Comparison of ENCODE assay signal across 24 mouse cellular contexts in the genomic region with DNA sequence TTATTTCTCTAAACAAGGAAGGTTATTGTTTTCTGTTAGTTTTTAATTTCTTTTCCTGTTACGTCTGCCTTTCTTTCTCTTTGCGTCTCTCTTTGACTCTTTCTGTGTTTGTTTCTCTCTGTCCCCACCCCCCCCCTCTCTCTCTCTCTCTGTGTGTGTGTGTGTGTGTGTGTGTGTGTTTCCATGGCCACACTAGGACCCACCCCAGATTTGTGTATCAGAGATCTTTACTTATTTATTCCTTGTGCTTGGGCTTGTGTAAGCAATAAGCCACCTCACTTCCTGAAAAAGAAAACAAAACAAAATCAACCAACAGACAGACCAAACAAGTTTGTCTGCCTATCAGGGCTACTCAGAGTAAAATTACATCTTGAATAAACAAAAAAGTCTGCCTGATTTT.
DNase-seq lines count a peak whose midpoint lies in the region; ATAC-seq and TF ChIP-seq lines count a peak whose summit lies in the region.
"Had no signal": no experiment of that assay in that cellular context is flagged by ENCODE, and none has a peak within 500 bp of the region (broad histone marks: within the 10 kb centered on the region; RNA-seq: fewer than 3 reads in every experiment).

No protein-coding gene starts in this region.

- H3K27ac ChIP-seq in lung, postnatal 0 days (ENCODE audit: low read length): no peak overlapping the region
- peak overlapping the region; percentile 19; the same call in 1 of the 2 replicates for H3K27ac ChIP-seq in MEL (ENCODE audit: control insufficient read depth, low read depth, low read length)
- H3K27ac ChIP-seq: embryonic facial prominence, embryonic 13.5 days; embryonic facial prominence, embryonic 15.5 days; forebrain, embryonic 10.5 days; forebrain, embryonic 12.5 days had no signal

- H3K79me2 ChIP-seq in MEL (ENCODE audit: control insufficient read depth, insufficient read depth, low read length, poor library complexity): no peaks in the 10 kb centered on the region

- H3K9me3 ChIP-seq in lung, postnatal 0 days (ENCODE audit: low read length): no peaks in the 10 kb centered on the region
- no peaks in the 10 kb centered on the region for H3K9me3 ChIP-seq in MEL (replicated peaks; ENCODE audit: insufficient read depth, low read length)
- H3K9me3 ChIP-seq: embryonic facial prominence, embryonic 13.5 days; embryonic facial prominence, embryonic 15.5 days; forebrain, embryonic 10.5 days; forebrain, embryonic 12.5 days; G1E had no signal

- H3K4me3 ChIP-seq in lung, postnatal 0 days (ENCODE audit: low read depth, low read length): no peak overlapping the region
- H3K4me3 ChIP-seq in MEL (ENCODE audit: control insufficient read depth in 1 of 2, insufficient read depth in 1 of 2, low read depth in 2 of 2, low read length in 2 of 2): no peak overlapping the region
- H3K4me3 ChIP-seq: embryonic facial prominence, embryonic 13.5 days; embryonic facial prominence, embryonic 15.5 days; erythroblast, embryonic 14.5 days; forebrain, embryonic 10.5 days; forebrain, embryonic 12.5 days had no signal

- H3K27me3 ChIP-seq in lung, postnatal 0 days (replicated peaks; ENCODE audit: insufficient read depth, low read length): no peaks in the 10 kb centered on the region
- no peaks in the 10 kb centered on the region for H3K27me3 ChIP-seq in MEL (ENCODE audit: control insufficient read depth in 1 of 2, insufficient read depth in 2 of 2, low read length in 2 of 2)
- H3K27me3 ChIP-seq: CH12.LX; embryonic facial prominence, embryonic 13.5 days; embryonic facial prominence, embryonic 15.5 days; forebrain, embryonic 12.5 days had no signal

- DNase-seq in lung, postnatal 0 days (ENCODE audit: low spot score): peak; percentile 19
- no peak for DNase-seq in lung, postnatal 4 days
- DNase-seq in 416B (ENCODE audit: low read depth): peak; percentile 4
- DNase-seq in MEL (ENCODE audit: low read depth, low spot score): no peak
- DNase-seq in kidney, postnatal 10 days: no peak
- no peak for DNase-seq in urinary bladder, adult 2 months (ENCODE audit: low spot score)
- DNase-seq: adrenal gland, adult 2 months; adrenal gland, postnatal 25 days; B cell, adult 2 months; cerebellum, adult 11 months; cerebellum, adult 18-20 months; cerebellum, adult 8-10 months; cerebellum, adult 9-11 months; cerebellum, postnatal 36 days had no signal

- H3K36me3 ChIP-seq in lung, postnatal 0 days (ENCODE audit: insufficient read depth, low read length): no peaks in the 10 kb centered on the region
- peaks cover 0 to 11% of the 10 kb centered on the region in 2 experiments; a peak in 2 of 4 replicates for H3K36me3 ChIP-seq in MEL (ENCODE audit: control insufficient read depth in 1 of 2, insufficient read depth in 2 of 2, low read length in 2 of 2)
- H3K36me3 ChIP-seq: embryonic facial prominence, embryonic 13.5 days; embryonic facial prominence, embryonic 15.5 days; forebrain, embryonic 10.5 days; forebrain, embryonic 12.5 days; G1E had no signal

- no peak overlapping the region for H3K9ac ChIP-seq in lung, postnatal 0 days (replicated peaks; ENCODE audit: low read depth)
- H3K9ac ChIP-seq in MEL (ENCODE audit: control insufficient read depth, low read depth, low read length, poor library complexity, severe bottlenecking): no peak overlapping the region
- H3K9ac ChIP-seq: embryonic facial prominence, embryonic 13.5 days; embryonic facial prominence, embryonic 15.5 days; forebrain, embryonic 12.5 days had no signal

- 44% methylated on average over 2 of the region's 2 CpGs for WGBS in lung, postnatal 0 days

- ATAC-seq in lung, postnatal 0 days: peak; percentile 50
- ATAC-seq: CD4-positive, CD25-positive, alpha-beta regulatory T cell, adult 4 months; forebrain, embryonic 14.5 days; forebrain, embryonic 16.5 days had no signal

- no peak overlapping the region for H3K4me2 ChIP-seq in lung, postnatal 0 days (replicated peaks; ENCODE audit: low read depth, low read length)
- H3K4me2 ChIP-seq: embryonic facial prominence, embryonic 13.5 days; embryonic facial prominence, embryonic 15.5 days; forebrain, embryonic 12.5 days had no signal

- H3K4me1 ChIP-seq in lung, postnatal 0 days (ENCODE audit: insufficient read depth, low read depth, low read length): no peaks in the 10 kb centered on the region
- peaks cover 3 to 14% of the 10 kb centered on the region in 2 experiments; a peak in 3 of 4 replicates for H3K4me1 ChIP-seq in MEL (ENCODE audit: control insufficient read depth in 1 of 2, insufficient read depth in 2 of 2, low read length in 2 of 2)
- H3K4me1 ChIP-seq: embryonic facial prominence, embryonic 13.5 days; embryonic facial prominence, embryonic 15.5 days; forebrain, embryonic 12.5 days had no signal

- TF ChIP-seq POLR2A in MEL (IDR thresholded peaks at IDR 0.05; ENCODE audit: control insufficient read depth in 1 of 2, insufficient read depth in 1 of 2, low read depth in 1 of 2, low read length in 2 of 2, poor library complexity in 1 of 2): no peak

- TF ChIP-seq EP300 in lung, postnatal 0 days (IDR thresholded peaks at IDR 0.05): peak; percentile 16; the same call in 1 of the 2 replicates
- TF ChIP-seq EP300 in MEL (IDR thresholded peaks at IDR 0.05; ENCODE audit: low read depth in 1 of 2, low read length in 2 of 2): no peak

- TF ChIP-seq CTCF in lung, postnatal 0 days (IDR thresholded peaks at IDR 0.05): no peak
- TF ChIP-seq CTCF in MEL (IDR thresholded peaks at IDR 0.05 in 2 of 3, conservative IDR thresholded peaks at IDR 0.05 in 1 of 3; ENCODE audit: control insufficient read depth in 1 of 3, insufficient read depth in 1 of 3, low read depth in 2 of 3, low read length in 3 of 3, poor library complexity in 1 of 3, severe bottlenecking in 1 of 3): no peak

- TF ChIP-seq RAD21 in MEL (IDR thresholded peaks at IDR 0.05; ENCODE audit: low read depth, low read length): no peak

TF ChIP-seq in MEL, 35 proteins besides CTCF, POLR2A, EP300 and RAD21:
- no peak for TF ChIP-seq SMC3 (IDR thresholded peaks at IDR 0.05; ENCODE audit: low read depth, low read length)
- no peak for TF ChIP-seq GABPA (IDR thresholded peaks at IDR 0.05; ENCODE audit: low read depth, low read length)
- TF ChIP-seq CHD2 (IDR thresholded peaks at IDR 0.05; ENCODE audit: low read length): no peak
- no peak for TF ChIP-seq USF2 (IDR thresholded peaks at IDR 0.05; ENCODE audit: borderline replicate concordance in 1 of 2, insufficient read depth in 1 of 2, low read depth in 1 of 2, low read length in 2 of 2)
- no peak for TF ChIP-seq NELFE (IDR thresholded peaks at IDR 0.05; ENCODE audit: low read depth, low read length)
- no peak for TF ChIP-seq HCFC1 (IDR thresholded peaks at IDR 0.05; ENCODE audit: low read depth, low read length)
- TF ChIP-seq JUND (IDR thresholded peaks at IDR 0.05; ENCODE audit: low read depth, low read length): no peak
- no peak for TF ChIP-seq MEF2A (IDR thresholded peaks at IDR 0.05; ENCODE audit: extremely low read depth, insufficient replicate concordance, low read depth, low read length, poor library complexity, severe bottlenecking)
- TF ChIP-seq ELF1 (IDR thresholded peaks at IDR 0.05; ENCODE audit: low read depth, low read length): no peak
- no peak for TF ChIP-seq ZMIZ1 (IDR thresholded peaks at IDR 0.05; ENCODE audit: low read depth, low read length)
- TF ChIP-seq MAFK (IDR thresholded peaks at IDR 0.05; ENCODE audit: borderline replicate concordance, low read depth, low read length): no peak
- no peak for TF ChIP-seq POLR2AphosphoS2 (IDR thresholded peaks at IDR 0.05; ENCODE audit: low read length)
- TF ChIP-seq ETS1 (IDR thresholded peaks at IDR 0.05; ENCODE audit: low read depth, low read length): no peak

Comparison
In these comparisons a context has a peak if more than half of its experiments do, and no peak if none do; other contexts are left out.
1. DNase-seq: peak in lung, postnatal 0 days (single experiment) and 416B (single experiment); none in lung, postnatal 4 days (0 of 2), MEL (single experiment), kidney, postnatal 10 days (single experiment) and urinary bladder, adult 2 months (single experiment).